Mouse (Mus musculus) kidney, postnatal 0 days (tissue): Measurements from ENCODE around the gene Gm49416. TPM values are rescaled to one million over a fixed set of nuclear protein-coding genes. Genes with fewer than 3 reads are reported as not detected.

ENCODE experiments used
- ATAC-seq: fragments of 200-750 bp; cut with Nextera tagmentation; replicated peaks from 2 replicates; pipeline ENCODE4 v1.8.0; 2017; ENCODE audit warnings: low read depth, moderate number of reproducible peaks, moderate TSS enrichment, moderate library complexity; ENCODE audit not compliant: low FRiP score
- DNase-seq: peaks from one replicate; pipeline ENCODE4 v3.0.0-alpha.2; 2016; ENCODE audit warnings: low spot score
- H3K27ac ChIP-seq: fragments of 300-500 bp; sonication (generic); 2 replicates; pipeline ENCODE4 v1.5.1; 2014; ENCODE audit warnings: mild to moderate bottlenecking
- H3K27me3 ChIP-seq: fragments of 300-500 bp; sonication (generic); 2 replicates; pipeline ENCODE4 v1.6.1; 2014; ENCODE audit warnings: low read length, mixed read lengths; ENCODE audit not compliant: insufficient read depth
- H3K36me3 ChIP-seq: fragments of 300-500 bp; sonication (generic); 2 replicates; pipeline ENCODE4 v1.6.1; 2014; ENCODE audit warnings: low read length, mixed read lengths; ENCODE audit not compliant: insufficient read depth
- H3K4me1 ChIP-seq: fragments of 300-500 bp; sonication (generic); replicated peaks from 2 replicates; pipeline ENCODE4 v1.6.1; 2014; ENCODE audit warnings: antibody characterized with exemption, low read length, mixed read lengths; ENCODE audit not compliant: insufficient read depth
- H3K4me2 ChIP-seq: fragments of 300-500 bp; sonication (generic); 2 replicates; pipeline ENCODE4 v1.6.1; 2014; ENCODE audit warnings: mild to moderate bottlenecking, low read length, moderate library complexity, mixed read lengths
- H3K4me3 ChIP-seq: fragments of 300-500 bp; sonication (generic); replicated peaks from 2 replicates; pipeline ENCODE4 v1.5.1; 2014; ENCODE audit warnings: low read depth, low read length
- H3K9ac ChIP-seq: fragments of 300-500 bp; sonication (generic); 2 replicates; pipeline ENCODE4 v1.6.1; 2014; ENCODE audit warnings: low read depth, low read length
- H3K9me3 ChIP-seq: fragments of 300-500 bp; sonication (generic); replicated peaks from 2 replicates; pipeline ENCODE4 v1.6.1; 2016; ENCODE audit warnings: low read length, inconsistent platforms, mixed read lengths
- CTCF ChIP-seq: IDR thresholded peaks from 2 replicates; pipeline ENCODE4 v1.5.1; 2016; ENCODE audit warnings: antibody characterized with exemption, low read depth, mild to moderate bottlenecking, moderate library complexity
- WGBS: fragments of 180-500 bp; shearing (Covaris S2); extraction: QIAGEN DNeasy Blood & Tissue Kit; methylation state at CpG from one replicate; pipeline ENCODE4 v1.1.7; 2014; 5-methylcytosine and 5-hydroxymethylcytosine counted together
- polyA plus RNA-seq: library from polyadenylated mRNA; unstranded; fragments of >200 nt; fragmentation: Nextera tagmentation; extraction: Ambion mirVana; gene quantifications from 2 replicates; pipeline ENCODE4 v1.2.1, GENCODE M21; 2015

The Gm49416 gene
- polyA plus RNA-seq, result not detected in 2 replicates

GRCm38 (mm10) chr19:8888511-8889385 is at the start of gene Gm49416, which contains the start of gene 1810009A15Rik:
Gene Gm49416 (plus strand): TSS chr19:8888926.
Gene 1810009A15Rik (plus strand): TSS chr19:8888853.
- no peak for TF ChIP-seq CTCF
- Histone ChIP-seq H3K4me2 (peak within 1 kb of the TSS; percentile 72), H3K9ac (peak within 1 kb of the TSS; percentile 75), H3K27ac (peak within 1 kb of the TSS; percentile 91), H3K4me3 (peak within 1 kb of the TSS; percentile 70), H3K4me1 (0 out of 2 replicates have a peak, but pooled peaks cover 5% of the 10 kb centered on the region), H3K36me3 (no peaks in the 10 kb centered on the region), H3K27me3 (no peaks in the 10 kb centered on the region), H3K9me3 (no peaks in the 10 kb centered on the region)
- ATAC-seq (peak; percentile 96), DNase-seq (peak; percentile 99)
- WGBS, result under 1% methylated on average over 58 of the region's 58 CpGs

DNA sequence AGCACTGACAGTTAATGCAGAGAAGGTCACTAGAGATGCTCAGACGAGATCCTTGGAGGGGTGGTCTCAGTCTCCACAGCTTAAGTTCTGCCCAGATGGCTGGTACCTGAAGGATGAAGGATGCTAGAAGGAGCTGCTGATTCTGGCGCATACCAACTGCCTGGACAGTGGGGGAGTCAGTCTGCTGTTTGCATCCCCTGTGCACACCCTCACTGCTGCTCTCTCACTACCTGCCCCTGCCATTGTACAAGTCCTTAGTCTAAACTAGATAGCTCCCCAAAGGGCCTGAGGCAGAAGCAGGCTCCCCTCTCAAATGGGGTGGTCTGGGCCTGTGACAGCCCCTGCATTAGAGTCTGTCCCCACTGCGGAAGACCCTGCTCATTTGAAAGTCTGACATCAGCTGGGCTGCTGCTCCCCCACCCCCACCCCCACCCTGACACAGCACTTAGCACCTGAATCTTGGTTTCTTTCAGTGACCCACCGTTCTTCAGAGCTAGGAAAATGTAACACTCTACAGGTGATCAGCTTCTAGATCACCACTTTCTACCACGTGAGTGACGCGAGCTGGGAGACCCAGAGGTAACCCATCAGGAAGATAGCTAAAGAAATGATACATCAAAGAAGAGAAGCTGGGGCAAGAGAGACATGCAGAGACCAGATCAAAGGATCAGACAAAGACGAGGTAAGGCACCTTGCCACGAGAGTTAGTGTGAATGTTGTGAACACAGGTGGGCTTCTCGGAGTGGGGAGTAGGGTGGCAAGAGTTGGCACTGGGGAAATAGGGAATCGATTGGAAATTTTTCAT is 49.4 kb upstream of the Gm49416 start, which contains the start of gene Gng3:
Gene Gng3, minus strand, starts transcription at position 92 of the 805 bp plus-strand sequence.
- no peak for ATAC-seq
- peaks cover 23% of the 10 kb centered on the region for H3K4me1 ChIP-seq
- peak within 1 kb of the TSS; percentile 60 for H3K4me3 ChIP-seq
- no peak for TF ChIP-seq CTCF
- H3K4me2 ChIP-seq, result peak within 1 kb of the TSS; percentile 96
- H3K36me3 ChIP-seq, result peaks cover 7% of the 10 kb centered on the region
- no peaks in the 10 kb centered on the region for H3K9me3 ChIP-seq
- no peak for DNase-seq
- H3K9ac ChIP-seq, result peak within 1 kb of the TSS; percentile 84
- 60% methylated on average over 11 of the region's 11 CpGs for WGBS
- H3K27ac ChIP-seq, result peak within 1 kb of the TSS; percentile 98
- no peaks in the 10 kb centered on the region for H3K27me3 ChIP-seq

GRCm38 (mm10) chr19:8839908-8840791 is 48.6 kb upstream of the Gm49416 start:
- Histone ChIP-seq H3K4me1 (peaks cover 23% of the 10 kb centered on the region), H3K27ac (peak overlapping the region; percentile 52), H3K27me3 (no peaks in the 10 kb centered on the region), H3K4me3 (peak overlapping the region; percentile 46), H3K36me3 (0 out of 2 replicates have a peak, but pooled peaks cover 5% of the 10 kb centered on the region), H3K9ac (peak overlapping the region; percentile 63), H3K9me3 (no peaks in the 10 kb centered on the region), H3K4me2 (peak overlapping the region; percentile 79)
- 22% methylated on average over 29 of the region's 29 CpGs for WGBS
- no peak; the same call in 1 of the 2 replicates for TF ChIP-seq CTCF
- peak; percentile 84 for DNase-seq
- peak; percentile 57 for ATAC-seq

DNA sequence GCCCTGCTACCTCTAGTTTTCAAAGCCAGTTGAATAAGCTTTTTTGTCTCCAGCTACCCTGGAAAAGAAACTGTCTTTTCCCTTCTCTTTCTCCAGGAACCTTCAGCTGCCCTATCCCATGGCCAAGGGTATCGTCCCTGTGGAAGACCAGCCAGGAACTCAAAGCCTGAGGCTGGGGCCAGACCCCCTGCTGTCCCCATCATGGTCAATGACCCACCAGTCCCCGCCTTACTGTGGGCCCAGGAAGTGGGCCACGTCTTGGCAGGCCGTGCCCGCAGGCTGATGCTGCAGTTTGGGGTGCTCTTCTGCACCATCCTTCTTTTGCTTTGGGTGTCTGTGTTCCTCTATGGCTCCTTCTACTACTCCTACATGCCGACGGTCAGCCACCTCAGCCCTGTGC is 47.7 kb upstream of the Gm49416 start:
- TF ChIP-seq CTCF, result no peak
- no peak for ATAC-seq
- DNase-seq, result no peak
- H3K36me3 ChIP-seq, result 0 out of 2 replicates have a peak, but pooled peaks cover 10% of the 10 kb centered on the region
- 85% methylated on average over 7 of the region's 7 CpGs for WGBS
- peak overlapping the region; percentile 52; the same call in 1 of the 2 replicates for H3K27ac ChIP-seq
- peak overlapping the region; percentile 79 for H3K4me2 ChIP-seq
- H3K4me3 ChIP-seq, result no peak overlapping the region; the same call in 1 of the 2 replicates
- H3K27me3 ChIP-seq, result no peaks in the 10 kb centered on the region
- peaks cover 23% of the 10 kb centered on the region for H3K4me1 ChIP-seq
- peak overlapping the region; percentile 63 for H3K9ac ChIP-seq
- H3K9me3 ChIP-seq, result no peaks in the 10 kb centered on the region

DNA sequence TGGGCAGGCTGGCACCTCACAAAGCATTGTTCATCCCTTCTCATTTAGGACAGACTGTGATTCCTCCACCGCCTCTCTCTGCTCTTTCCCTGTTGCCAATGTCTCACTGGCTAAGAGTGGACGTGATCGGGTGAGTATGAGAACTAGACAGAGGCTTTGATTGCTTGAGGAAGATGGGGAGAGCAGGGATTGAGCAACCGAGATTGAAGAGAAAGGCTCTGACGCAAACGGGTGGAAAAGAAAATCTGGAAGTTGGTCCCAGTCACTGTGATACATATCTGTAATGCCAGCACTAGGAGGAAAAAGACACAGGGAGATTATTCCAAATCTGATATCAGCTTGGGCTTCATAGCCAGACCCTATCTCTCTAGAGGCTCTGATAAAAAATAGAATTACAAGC is 45.8 kb upstream of the Gm49416 start:
- DNase-seq (no peak), ATAC-seq (no peak)
- no peak overlapping the region for H3K4me2 ChIP-seq
- 90% methylated on average over 6 of the region's 6 CpGs for WGBS
- no peaks in the 10 kb centered on the region for H3K27me3 ChIP-seq
- H3K4me1 ChIP-seq, result peaks cover 23% of the 10 kb centered on the region
- no peak overlapping the region for H3K27ac ChIP-seq
- 0 out of 2 replicates have a peak, but pooled peaks cover 20% of the 10 kb centered on the region for H3K36me3 ChIP-seq
- no peak overlapping the region for H3K9ac ChIP-seq
- TF ChIP-seq CTCF, result no peak
- H3K9me3 ChIP-seq, result no peaks in the 10 kb centered on the region
- H3K4me3 ChIP-seq, result no peak overlapping the region
